Mouse (Mus musculus) intestine, embryonic 15.5 days (tissue): ENCODE results near the gene Crygs. TPM values are rescaled to one million over a fixed set of nuclear protein-coding genes. Genes with fewer than 3 reads are reported as not detected.

Source experiments
- ATAC-seq: fragments of 200-750 bp; cut with Nextera tagmentation; 2 replicates; pipeline ENCODE4 v1.8.0; 2017; ENCODE audit warnings: moderate TSS enrichment, moderate library complexity
- H3K27ac ChIP-seq: fragments of 300-500 bp; sonication (generic); 2 replicates; pipeline ENCODE4 v1.5.1; 2015; ENCODE audit warnings: mild to moderate bottlenecking, inconsistent platforms
- H3K27me3 ChIP-seq: fragments of 300-500 bp; sonication (generic); replicated peaks from 2 replicates; pipeline ENCODE4 v1.6.1; 2015; ENCODE audit warnings: inconsistent platforms
- H3K36me3 ChIP-seq: fragments of 300-500 bp; sonication (generic); 2 replicates; pipeline ENCODE4 v1.6.1; 2015; ENCODE audit warnings: inconsistent platforms
- H3K4me1 ChIP-seq: fragments of 300-500 bp; sonication (generic); replicated peaks from 2 replicates; pipeline ENCODE4 v1.6.1; 2015; ENCODE audit warnings: inconsistent platforms
- H3K4me2 ChIP-seq: fragments of 300-500 bp; sonication (generic); replicated peaks from 2 replicates; pipeline ENCODE4 v1.6.1; 2015; ENCODE audit warnings: mild to moderate bottlenecking, inconsistent platforms
- H3K4me3 ChIP-seq: fragments of 300-500 bp; sonication (generic); replicated peaks from 2 replicates; pipeline ENCODE4 v1.5.1; 2015; ENCODE audit warnings: inconsistent platforms
- H3K9ac ChIP-seq: fragments of 300-500 bp; sonication (generic); 2 replicates; pipeline ENCODE4 v1.6.1; 2015; ENCODE audit warnings: inconsistent platforms
- H3K9me3 ChIP-seq: fragments of 300-500 bp; sonication (generic); 2 replicates; pipeline ENCODE4 v1.6.1; 2016; ENCODE audit warnings: inconsistent platforms
- WGBS: fragments of 180-500 bp; shearing (Covaris S2); methylation state at CpG from one replicate; pipeline ENCODE4 v1.1.7; 2015; 5-methylcytosine and 5-hydroxymethylcytosine counted together
- polyA plus RNA-seq: library from polyadenylated mRNA; unstranded; fragments of >200 nt; fragmentation: Nextera tagmentation; extraction: Ambion mirVana; gene quantifications from 2 replicates; pipeline ENCODE4 v1.2.1, GENCODE M21; 2015

Gene Crygs
- polyA plus RNA-seq, 1 experiment from 2014 or later: not detected

GRCm38 (mm10) chr16:22832932-22833525 lies 21.7 kb upstream of the Crygs start:
- no peak for ATAC-seq
- H3K9ac ChIP-seq: no peak overlapping the region
- H3K9me3 ChIP-seq: no peaks in the 10 kb centered on the region
- H3K4me2 ChIP-seq: no peak overlapping the region
- no peaks in the 10 kb centered on the region for H3K27me3 ChIP-seq
- no peak overlapping the region for H3K4me3 ChIP-seq
- H3K4me1 ChIP-seq: no peaks in the 10 kb centered on the region
- 92% methylated on average over 3 of the region's 3 CpGs for WGBS
- H3K27ac ChIP-seq: no peak overlapping the region
- peaks cover 3% of the 10 kb centered on the region for H3K36me3 ChIP-seq

- ATAC-seq: no peak
- 52% methylated on average over 8 of the region's 8 CpGs for WGBS
Observed at GRCm38 (mm10) chr16:22820731-22821130, 9.4 kb upstream of the Crygs start.

GRCm38 (mm10) chr16:22807468-22808070 lies 3.8 kb downstream of the Crygs start:
- H3K4me1 ChIP-seq: 0 out of 2 replicates have a peak, but pooled peaks cover 3% of the 10 kb centered on the region
- H3K36me3 ChIP-seq: no peaks in the 10 kb centered on the region
- peak overlapping the region; percentile 51 for H3K4me2 ChIP-seq
- no peak overlapping the region for H3K4me3 ChIP-seq
- no peak overlapping the region for H3K27ac ChIP-seq
- H3K27me3 ChIP-seq: no peaks in the 10 kb centered on the region
- no peaks in the 10 kb centered on the region for H3K9me3 ChIP-seq
- no peak for ATAC-seq
- no peak overlapping the region for H3K9ac ChIP-seq
- WGBS: 12% methylated on average over 17 of the region's 17 CpGs

More at GRCm38 (mm10) chr16:22820731-22821130, 9.4 kb upstream of the Crygs start:
- no peak overlapping the region for H3K4me3 ChIP-seq
- no peak overlapping the region for H3K9ac ChIP-seq
- H3K36me3 ChIP-seq: peaks cover 4% of the 10 kb centered on the region; the same call in 1 of the 2 replicates
- no peaks in the 10 kb centered on the region for H3K4me1 ChIP-seq
- H3K4me2 ChIP-seq: no peak overlapping the region
- no peaks in the 10 kb centered on the region for H3K27me3 ChIP-seq
- H3K9me3 ChIP-seq: no peaks in the 10 kb centered on the region
- no peak overlapping the region for H3K27ac ChIP-seq

- Histone ChIP-seq H3K4me1 (0 out of 2 replicates have a peak, but pooled peaks cover 3% of the 10 kb centered on the region), H3K4me3 (no peak overlapping the region), H3K27me3 (no peaks in the 10 kb centered on the region), H3K27ac (no peak overlapping the region), H3K9ac (no peak overlapping the region), H3K4me2 (no peak overlapping the region), H3K36me3 (no peaks in the 10 kb centered on the region), H3K9me3 (no peaks in the 10 kb centered on the region)
- 79% methylated on average over 7 of the region's 7 CpGs for WGBS
- no peak for ATAC-seq
Observed at GRCm38 (mm10) chr16:22802786-22803185, 8.6 kb downstream of the Crygs start.

GRCm38 (mm10) chr16:22800849-22801109 lies 10.6 kb downstream of the Crygs start:
- H3K9me3 ChIP-seq: no peaks in the 10 kb centered on the region
- ATAC-seq: no peak
- no peaks in the 10 kb centered on the region for H3K27me3 ChIP-seq
- H3K9ac ChIP-seq: no peak overlapping the region
- no peak overlapping the region for H3K4me2 ChIP-seq
- 65% methylated on average over 5 of the region's 5 CpGs for WGBS
- H3K4me3 ChIP-seq: no peak overlapping the region
- no peak overlapping the region for H3K27ac ChIP-seq
- H3K4me1 ChIP-seq: no peaks in the 10 kb centered on the region
- no peaks in the 10 kb centered on the region for H3K36me3 ChIP-seq

GRCm38 (mm10) chr16:22800026-22800848 lies 11.1 kb downstream of the Crygs start:
- no peak overlapping the region for H3K9ac ChIP-seq
- no peaks in the 10 kb centered on the region for H3K4me1 ChIP-seq
- no peaks in the 10 kb centered on the region for H3K36me3 ChIP-seq
- no peak for ATAC-seq
- H3K4me2 ChIP-seq: no peak overlapping the region
- 70% methylated on average over 6 of the region's 6 CpGs for WGBS
- H3K9me3 ChIP-seq: no peaks in the 10 kb centered on the region
- no peak overlapping the region for H3K4me3 ChIP-seq
- H3K27ac ChIP-seq: no peak overlapping the region
- H3K27me3 ChIP-seq: no peaks in the 10 kb centered on the region

GRCm38 (mm10) chr16:22798520-22798919 lies 12.9 kb downstream of the Crygs start:
- Histone ChIP-seq H3K4me1 (no peaks in the 10 kb centered on the region), H3K27me3 (no peaks in the 10 kb centered on the region), H3K9me3 (no peaks in the 10 kb centered on the region), H3K36me3 (no peaks in the 10 kb centered on the region), H3K4me3 (no peak overlapping the region), H3K4me2 (no peak overlapping the region), H3K27ac (no peak overlapping the region), H3K9ac (no peak overlapping the region)
- WGBS: 72% methylated on average over 3 of the region's 3 CpGs
- no peak for ATAC-seq

- Histone ChIP-seq H3K4me1 (no peaks in the 10 kb centered on the region), H3K4me3 (no peak overlapping the region), H3K27ac (no peak overlapping the region), H3K36me3 (no peaks in the 10 kb centered on the region), H3K9ac (no peak overlapping the region), H3K27me3 (no peaks in the 10 kb centered on the region), H3K4me2 (no peak overlapping the region), H3K9me3 (no peaks in the 10 kb centered on the region)
- no peak for ATAC-seq
- 82% methylated on average over 5 of the region's 5 CpGs for WGBS
Observed at GRCm38 (mm10) chr16:22797521-22797920, 13.9 kb downstream of the Crygs start.

- no peak overlapping the region for H3K9ac ChIP-seq
- ATAC-seq: no peak
Observed at GRCm38 (mm10) chr16:22795497-22795896, 15.9 kb downstream of the Crygs start.

GRCm38 (mm10) chr16:22791235-22791634 lies 20.1 kb downstream of the Crygs start:
- WGBS: 49% methylated on average over 2 of the region's 2 CpGs

More at GRCm38 (mm10) chr16:22795497-22795896, 15.9 kb downstream of the Crygs start:
- Histone ChIP-seq H3K36me3 (no peaks in the 10 kb centered on the region), H3K4me2 (no peak overlapping the region), H3K4me1 (no peaks in the 10 kb centered on the region), H3K9me3 (no peaks in the 10 kb centered on the region), H3K27me3 (no peaks in the 10 kb centered on the region), H3K27ac (no peak overlapping the region), H3K4me3 (no peak overlapping the region)
- 87% methylated on average over 3 of the region's 3 CpGs for WGBS

GRCm38 (mm10) chr16:22789908-22790367 lies 21.4 kb downstream of the Crygs start:
- H3K4me1 ChIP-seq: no peaks in the 10 kb centered on the region
- no peaks in the 10 kb centered on the region for H3K27me3 ChIP-seq
- no peaks in the 10 kb centered on the region for H3K36me3 ChIP-seq
- H3K9ac ChIP-seq: no peak overlapping the region
- no peak overlapping the region for H3K4me3 ChIP-seq
- H3K27ac ChIP-seq: no peak overlapping the region
- no peak overlapping the region; the same call in 1 of the 2 replicates for H3K4me2 ChIP-seq
- 36% methylated on average over 10 of the region's 10 CpGs for WGBS
- H3K9me3 ChIP-seq: no peaks in the 10 kb centered on the region
- ATAC-seq: no peak

More at GRCm38 (mm10) chr16:22791235-22791634, 20.1 kb downstream of the Crygs start:
- no peak overlapping the region for H3K27ac ChIP-seq
- H3K4me3 ChIP-seq: no peak overlapping the region
- no peaks in the 10 kb centered on the region for H3K27me3 ChIP-seq
- no peaks in the 10 kb centered on the region for H3K4me1 ChIP-seq
- ATAC-seq: no peak
- no peaks in the 10 kb centered on the region for H3K9me3 ChIP-seq
- no peak overlapping the region for H3K9ac ChIP-seq
- no peak overlapping the region for H3K4me2 ChIP-seq
- H3K36me3 ChIP-seq: no peaks in the 10 kb centered on the region

- H3K27me3 ChIP-seq: no peaks in the 10 kb centered on the region
- H3K4me3 ChIP-seq: no peak overlapping the region
- WGBS: 82% methylated on average over 5 of the region's 5 CpGs
- no peak overlapping the region for H3K27ac ChIP-seq
- H3K9me3 ChIP-seq: no peaks in the 10 kb centered on the region
- no peak for ATAC-seq
- no peaks in the 10 kb centered on the region for H3K36me3 ChIP-seq
- no peaks in the 10 kb centered on the region for H3K4me1 ChIP-seq
- no peak overlapping the region for H3K4me2 ChIP-seq
- no peak overlapping the region for H3K9ac ChIP-seq
Observed at GRCm38 (mm10) chr16:22782686-22783085, 28.7 kb downstream of the Crygs start.
